7 mouse cellular contexts compared by ENCODE assay signal in the genomic region with DNA sequence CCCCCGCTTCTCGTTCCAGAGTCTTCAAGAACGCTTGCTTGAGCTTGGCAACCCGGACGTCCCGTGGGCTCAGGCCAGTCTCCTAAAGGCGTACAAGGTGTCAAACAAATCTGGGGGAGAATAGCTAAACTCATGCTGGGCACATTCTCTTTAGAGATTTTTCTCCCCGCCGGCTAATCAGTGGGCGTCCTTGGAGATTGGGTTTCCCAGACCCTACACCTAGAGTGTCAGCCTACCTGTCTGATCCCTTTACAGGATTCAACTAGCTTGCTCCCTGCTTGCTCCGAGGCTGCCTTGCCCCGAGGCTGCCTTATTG. TPM values are rescaled to one million over a fixed set of nuclear protein-coding genes. Genes with fewer than 3 reads are reported as not detected.
A peak's percentile ranks its signal among the peaks of the same experiment; 100 is the strongest.
DNase-seq lines count a peak whose midpoint lies in the region; ATAC-seq and TF ChIP-seq lines count a peak whose summit lies in the region.

No protein-coding gene starts in this region.

- peak overlapping the region; percentile 91 for H3K4me2 ChIP-seq in lung, postnatal 0 days (replicated peaks; ENCODE audit: low read depth, low read length)
- H3K4me2 ChIP-seq in liver, embryonic 12.5 days = peak overlapping the region; percentile 89
- H3K4me2 ChIP-seq in stomach, embryonic 15.5 days = peak overlapping the region; percentile 94

- DNase-seq in lung, postnatal 0 days (ENCODE audit: low spot score) = no peak
- DNase-seq in lung, postnatal 10 days = no peak
- peak; percentile 30 for DNase-seq in forebrain, embryonic 10.5 days (ENCODE audit: extremely low spot score, low spot score)
- no peak for DNase-seq in urinary bladder, postnatal 25 days (ENCODE audit: low spot score)
- no peak for DNase-seq in frontal cortex, postnatal 36 days (ENCODE audit: low spot score in 2 of 2)

- H3K27ac ChIP-seq in lung, postnatal 0 days (ENCODE audit: low read length) = peak overlapping the region; percentile 92
- H3K27ac ChIP-seq in forebrain, embryonic 10.5 days = no peak overlapping the region
- H3K27ac ChIP-seq in liver, embryonic 12.5 days = no peak overlapping the region
- H3K27ac ChIP-seq in stomach, embryonic 15.5 days = peak overlapping the region; percentile 86; the same call in 1 of the 2 replicates

- WGBS in lung, postnatal 0 days = 3% methylated on average over 12 of the region's 12 CpGs
- WGBS in forebrain, embryonic 10.5 days = under 1% methylated on average over 12 of the region's 12 CpGs
- WGBS in liver, embryonic 12.5 days (ENCODE audit: insufficient replicate concordance) = 3% methylated on average over 12 of the region's 12 CpGs
- WGBS in stomach, embryonic 15.5 days = 1% methylated on average over 12 of the region's 12 CpGs

- no peaks in the 10 kb centered on the region for H3K9me3 ChIP-seq in lung, postnatal 0 days (ENCODE audit: low read length)
- no peaks in the 10 kb centered on the region for H3K9me3 ChIP-seq in forebrain, embryonic 10.5 days
- H3K9me3 ChIP-seq in liver, embryonic 12.5 days (replicated peaks) = no peaks in the 10 kb centered on the region
- H3K9me3 ChIP-seq in stomach, embryonic 15.5 days = no peaks in the 10 kb centered on the region

- peak overlapping the region; percentile 78 for H3K9ac ChIP-seq in lung, postnatal 0 days (replicated peaks; ENCODE audit: low read depth)
- H3K9ac ChIP-seq in liver, embryonic 12.5 days = peak overlapping the region; percentile 74
- peak overlapping the region; percentile 56 for H3K9ac ChIP-seq in stomach, embryonic 15.5 days

- H3K4me1 ChIP-seq in lung, postnatal 0 days (ENCODE audit: insufficient read depth, low read depth, low read length) = peaks cover 6% of the 10 kb centered on the region
- peaks cover 26% of the 10 kb centered on the region for H3K4me1 ChIP-seq in forebrain, embryonic 10.5 days
- H3K4me1 ChIP-seq in liver, embryonic 12.5 days = peaks cover 25% of the 10 kb centered on the region
- H3K4me1 ChIP-seq in stomach, embryonic 15.5 days = peaks cover 7% of the 10 kb centered on the region

- ATAC-seq in lung, postnatal 0 days = no peak
- ATAC-seq in liver, embryonic 12.5 days = no peak
- no peak for ATAC-seq in stomach, embryonic 15.5 days (ENCODE audit: insufficient read depth, low FRiP score, low read depth)

- H3K4me3 ChIP-seq in lung, postnatal 0 days (ENCODE audit: low read depth, low read length) = peak overlapping the region; percentile 78
- H3K4me3 ChIP-seq in forebrain, embryonic 10.5 days = peak overlapping the region; percentile 71
- peak overlapping the region; percentile 66 for H3K4me3 ChIP-seq in liver, embryonic 12.5 days
- H3K4me3 ChIP-seq in stomach, embryonic 15.5 days (replicated peaks) = peak overlapping the region; percentile 79

- H3K27me3 ChIP-seq in lung, postnatal 0 days (replicated peaks; ENCODE audit: insufficient read depth, low read length) = no peaks in the 10 kb centered on the region
- H3K27me3 ChIP-seq in forebrain, embryonic 10.5 days (ENCODE audit: poor library complexity, severe bottlenecking) = peaks cover 64% of the 10 kb centered on the region
- H3K27me3 ChIP-seq in liver, embryonic 12.5 days (replicated peaks) = peaks cover 11% of the 10 kb centered on the region
- H3K27me3 ChIP-seq in stomach, embryonic 15.5 days (replicated peaks) = no peaks in the 10 kb centered on the region

- TF ChIP-seq CTCF in lung, postnatal 0 days (IDR thresholded peaks at IDR 0.05) = no peak

- no peaks in the 10 kb centered on the region for H3K36me3 ChIP-seq in lung, postnatal 0 days (ENCODE audit: insufficient read depth, low read length)
- no peaks in the 10 kb centered on the region for H3K36me3 ChIP-seq in forebrain, embryonic 10.5 days (replicated peaks)
- H3K36me3 ChIP-seq in liver, embryonic 12.5 days = no peaks in the 10 kb centered on the region
- no peaks in the 10 kb centered on the region for H3K36me3 ChIP-seq in stomach, embryonic 15.5 days

- TF ChIP-seq EP300 in lung, postnatal 0 days (IDR thresholded peaks at IDR 0.05) = no peak

RNA-seq across cellular contexts. Expression of a gene that starts 0.7 kb away (rescaled TPM):
- polyA plus RNA-seq in lung, postnatal 0 days (2015; fragmentation: Nextera tagmentation; extraction: Ambion mirVana) = 54.6 and 55.3 TPM in 2 replicates
- 3.5 and 4.1 TPM in 2 replicates for polyA plus RNA-seq in forebrain, embryonic 10.5 days (2016; fragmentation: Nextera tagmentation; extraction: Ambion mirVana)
- polyA plus RNA-seq in liver, embryonic 12.5 days (2016; fragmentation: Nextera tagmentation; extraction: Ambion mirVana) = 10.1 and 10.5 TPM in 2 replicates
- 44.6 and 46.8 TPM in 2 replicates for polyA plus RNA-seq in stomach, embryonic 15.5 days (2015; fragmentation: Nextera tagmentation; extraction: Ambion mirVana)

Comparison
In these comparisons a context has a peak if more than half of its experiments do, and no peak if none do; other contexts are left out.
1. H3K27ac ChIP-seq: peak in lung, postnatal 0 days (single experiment) and stomach, embryonic 15.5 days (single experiment); none in forebrain, embryonic 10.5 days (single experiment) and liver, embryonic 12.5 days (single experiment).
2. Peak in every context shown above with its lines, with median percentiles within 50 percentile points of each other: H3K4me2 ChIP-seq, H3K4me3 ChIP-seq and H3K9ac ChIP-seq.